Mouse (Mus musculus) myocyte (in vitro differentiated cells): Measurements from ENCODE around the gene Bbs2.

Experiments
- CEBPB ChIP-seq: IDR thresholded peaks from 2 replicates; pipeline ENCODE4 v1.6.1; 2011; ENCODE audit warnings: mild to moderate bottlenecking, moderate library complexity; ENCODE audit not compliant: poor library complexity, insufficient read depth, severe bottlenecking
- E2F4 ChIP-seq: IDR thresholded peaks from one replicate; pipeline ENCODE4 v1.6.1; 2011; ENCODE audit warnings: mild to moderate bottlenecking, control low read depth, moderate library complexity; ENCODE audit not compliant: insufficient read depth
- MAX ChIP-seq: IDR thresholded peaks from one replicate; pipeline ENCODE4 v1.6.1; 2011; ENCODE audit warnings: low read depth, mild to moderate bottlenecking, control low read depth
- MYOD1 ChIP-seq, 3 experiments: IDR thresholded peaks; one replicate each; pipeline ENCODE4 v1.6.1; 2011; ENCODE audit warnings: control low read depth in 2 of 3, low read depth in 2 of 3, mild to moderate bottlenecking in 2 of 3, moderate library complexity in 1 of 3; ENCODE audit not compliant: insufficient read length in 2 of 3, control insufficient read depth in 1 of 3
- POLR2A ChIP-seq: IDR thresholded peaks from one replicate; pipeline ENCODE4 v1.6.1; 2011; ENCODE audit warnings: low read depth, mild to moderate bottlenecking, control low read depth, moderate library complexity; ENCODE audit not compliant: insufficient read length
- POLR2AphosphoS2 ChIP-seq: IDR thresholded peaks from one replicate; pipeline ENCODE4 v1.6.1; 2011; ENCODE audit warnings: low read depth, control low read depth; ENCODE audit not compliant: insufficient read length
- REST ChIP-seq: IDR thresholded peaks from one replicate; pipeline ENCODE4 v1.6.1; 2011; ENCODE audit warnings: mild to moderate bottlenecking, control low read depth, moderate library complexity; ENCODE audit not compliant: insufficient read depth, insufficient read length
- SRF ChIP-seq: IDR thresholded peaks from one replicate; pipeline ENCODE4 v1.6.1; 2011; ENCODE audit warnings: low read depth; ENCODE audit not compliant: control insufficient read depth, insufficient read length
- TCF12 ChIP-seq: IDR thresholded peaks from one replicate; pipeline ENCODE4 v1.6.1; 2011; ENCODE audit warnings: mild to moderate bottlenecking, control low read depth; ENCODE audit not compliant: poor library complexity, insufficient read depth, severe bottlenecking
- TCF3 ChIP-seq: IDR thresholded peaks from one replicate; pipeline ENCODE4 v1.6.1; 2011; ENCODE audit warnings: low read depth, control low read depth; ENCODE audit not compliant: insufficient read length
- USF1 ChIP-seq: IDR thresholded peaks from one replicate; pipeline ENCODE4 v1.6.1; 2011; ENCODE audit warnings: low read depth, mild to moderate bottlenecking, control low read depth, moderate library complexity

DNA sequence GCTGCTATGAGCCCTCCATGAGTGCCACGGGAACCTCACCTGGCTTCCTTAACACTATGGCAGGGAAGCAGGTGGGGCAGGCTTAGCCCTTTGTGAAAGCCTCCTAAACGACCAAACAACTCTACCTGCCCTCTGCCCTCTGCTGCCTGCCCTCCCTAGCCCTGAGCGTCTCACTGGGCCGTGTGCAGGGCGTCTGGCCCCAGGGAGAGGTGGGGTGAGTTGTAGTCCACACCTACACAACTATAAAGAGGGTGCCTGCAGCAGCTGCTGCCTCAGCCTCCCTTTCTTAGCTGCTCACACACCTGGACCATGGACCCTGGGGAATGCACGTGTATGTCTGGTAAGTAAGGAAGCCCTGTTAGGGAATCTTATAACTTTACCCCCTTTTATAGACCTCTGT, 38.2 kb upstream of the Bbs2 start, which contains the start of gene Mt4:
- no peak for TF ChIP-seq USF1
- TF ChIP-seq POLR2A: no peak
- TF ChIP-seq TCF3: no peak
- no peak for TF ChIP-seq MAX
- TF ChIP-seq SRF: no peak
- TF ChIP-seq CEBPB: no peak
- no peak for TF ChIP-seq TCF12
- no peak for TF ChIP-seq E2F4
- no peak for TF ChIP-seq POLR2AphosphoS2
- no peak for TF ChIP-seq REST
- TF ChIP-seq MYOD1 (IDR thresholded peaks at IDR 0.05; ENCODE audit: control insufficient read depth in 1 of 3, insufficient read length in 2 of 3, low read depth in 2 of 3): no peak
